Mouse (Mus musculus) heart, postnatal 0 days (tissue): ENCODE results near the gene Neu2. TPM values are rescaled to one million over a fixed set of nuclear protein-coding genes. Genes with fewer than 3 reads are reported as not detected.
A peak's percentile ranks its signal among the peaks of the same experiment; 100 is the strongest.

Experiments
- ATAC-seq: fragments of 200-750 bp; cut with Nextera tagmentation; 2 replicates; pipeline ENCODE4 v1.8.0; 2017; ENCODE audit warnings: low read depth, moderate number of reproducible peaks, moderate library complexity; ENCODE audit not compliant: insufficient read depth
- DNase-seq: peaks from one replicate; pipeline ENCODE4 v3.0.0-alpha.2; 2016; ENCODE audit warnings: low spot score
- H3K27ac ChIP-seq: fragments of 300-500 bp; sonication (generic); 2 replicates; pipeline ENCODE4 v1.5.1; 2014; ENCODE audit warnings: low read depth, mild to moderate bottlenecking
- H3K27me3 ChIP-seq: fragments of 300-500 bp; sonication (generic); 2 replicates; pipeline ENCODE4 v1.6.1; 2014; ENCODE audit warnings: low read length, mixed read lengths; ENCODE audit not compliant: control insufficient read depth, insufficient read depth
- H3K36me3 ChIP-seq: fragments of 300-500 bp; sonication (generic); replicated peaks from 2 replicates; pipeline ENCODE4 v1.6.1; 2014; ENCODE audit warnings: low read length, mixed read lengths; ENCODE audit not compliant: control insufficient read depth, insufficient read depth
- H3K4me1 ChIP-seq: fragments of 300-500 bp; sonication (generic); 2 replicates; pipeline ENCODE4 v1.6.1; 2014; ENCODE audit warnings: antibody characterized with exemption; ENCODE audit not compliant: control insufficient read depth, insufficient read depth
- H3K4me2 ChIP-seq: fragments of 300-500 bp; sonication (generic); 2 replicates; pipeline ENCODE4 v1.6.1; 2014; ENCODE audit warnings: low read depth, mild to moderate bottlenecking, low read length, moderate library complexity
- H3K4me3 ChIP-seq: fragments of 300-500 bp; sonication (generic); 2 replicates; pipeline ENCODE4 v1.5.1; 2014; ENCODE audit warnings: low read depth, low read length
- H3K9ac ChIP-seq: fragments of 300-500 bp; sonication (generic); replicated peaks from 2 replicates; pipeline ENCODE4 v1.6.1; 2014; ENCODE audit warnings: low read depth, low read length, mixed read lengths
- H3K9me3 ChIP-seq: fragments of 300-500 bp; sonication (generic); replicated peaks from 2 replicates; pipeline ENCODE4 v1.6.1; 2016; ENCODE audit warnings: low read length; ENCODE audit not compliant: control insufficient read depth
- CTCF ChIP-seq: IDR thresholded peaks from 2 replicates; pipeline ENCODE4 v1.5.1; 2016; ENCODE audit warnings: antibody characterized with exemption, control low read depth, low read depth
- EP300 ChIP-seq: IDR thresholded peaks from 2 replicates; pipeline ENCODE4 v1.6.1; 2016; ENCODE audit warnings: antibody characterized with exemption, low read depth
- WGBS: fragments of 180-500 bp; shearing (Covaris S2); extraction: QIAGEN DNeasy Blood & Tissue Kit; methylation state at CpG from one replicate; pipeline ENCODE4 v1.1.7; 2014; 5-methylcytosine and 5-hydroxymethylcytosine counted together
- polyA plus RNA-seq: library from polyadenylated mRNA; unstranded; fragments of >200 nt; fragmentation: Nextera tagmentation; extraction: Ambion mirVana; gene quantifications from 2 replicates; pipeline ENCODE4 v1.2.1, GENCODE M21; 2015
- total RNA-seq: library from RNA; depleted of rRNA; stranded (reverse); fragments of >200 nt; gene quantifications from 2 replicates; pipeline ENCODE4 v1.2.3, GENCODE M21; 2014; ENCODE audit warnings: low replicate concordance

Gene Neu2
- total and polyA plus RNA-seq, 2 experiments from 2014 or later: not detected

- no peaks in the 10 kb centered on the region for H3K27me3 ChIP-seq
- no peaks in the 10 kb centered on the region for H3K4me1 ChIP-seq
- no peak overlapping the region for H3K4me3 ChIP-seq
- H3K9ac ChIP-seq: no peak overlapping the region
- no peak overlapping the region for H3K27ac ChIP-seq
- no peak overlapping the region for H3K4me2 ChIP-seq
- no peaks in the 10 kb centered on the region for H3K36me3 ChIP-seq
- no peak for TF ChIP-seq EP300
- no peak for TF ChIP-seq CTCF
- no peak for ATAC-seq
- no peaks in the 10 kb centered on the region for H3K9me3 ChIP-seq
- 45% methylated on average over 6 of the region's 6 CpGs for WGBS
- DNase-seq: no peak
These were observed 122.5 kb downstream of the Neu2 start for GRCm38 (mm10) chr1:87632163-87632562.

- Histone ChIP-seq H3K27ac (no peak overlapping the region), H3K9me3 (no peaks in the 10 kb centered on the region), H3K36me3 (no peaks in the 10 kb centered on the region), H3K4me3 (no peak overlapping the region), H3K9ac (no peak overlapping the region), H3K4me2 (no peak overlapping the region), H3K4me1 (no peaks in the 10 kb centered on the region), H3K27me3 (no peaks in the 10 kb centered on the region)
- TF ChIP-seq CTCF (no peak), EP300 (no peak)
- DNase-seq: no peak
- no peak for ATAC-seq
- WGBS: 85% methylated on average over 12 of the region's 12 CpGs
These were observed 127.0 kb downstream of the Neu2 start for GRCm38 (mm10) chr1:87636716-87637117.

- DNase-seq: no peak
- Histone ChIP-seq H3K36me3 (no peaks in the 10 kb centered on the region), H3K27me3 (no peaks in the 10 kb centered on the region), H3K4me1 (no peaks in the 10 kb centered on the region), H3K27ac (no peak overlapping the region), H3K4me3 (no peak overlapping the region), H3K9me3 (no peaks in the 10 kb centered on the region), H3K9ac (no peak overlapping the region), H3K4me2 (no peak overlapping the region)
- WGBS: 79% methylated on average over 4 of the region's 4 CpGs
- TF ChIP-seq CTCF: no peak
- TF ChIP-seq EP300: no peak
- ATAC-seq: no peak
These were observed 127.6 kb downstream of the Neu2 start for GRCm38 (mm10) chr1:87637121-87637877.

GRCm38 (mm10) chr1:87637878-87638600 lies 128.3 kb downstream of the Neu2 start:
- Histone ChIP-seq H3K4me2 (no peak overlapping the region), H3K9ac (no peak overlapping the region), H3K4me3 (no peak overlapping the region), H3K36me3 (no peaks in the 10 kb centered on the region), H3K27me3 (no peaks in the 10 kb centered on the region), H3K9me3 (no peaks in the 10 kb centered on the region), H3K4me1 (no peaks in the 10 kb centered on the region), H3K27ac (no peak overlapping the region)
- WGBS: 74% methylated on average over 4 of the region's 4 CpGs
- DNase-seq: no peak
- TF ChIP-seq EP300 (no peak), CTCF (no peak)
- no peak for ATAC-seq

- TF ChIP-seq EP300 (no peak), CTCF (no peak)
- peak overlapping the region; percentile 83 for H3K27ac ChIP-seq
- no peaks in the 10 kb centered on the region for H3K4me1 ChIP-seq
- DNase-seq (no peak), ATAC-seq (no peak)
- H3K9me3 ChIP-seq: no peaks in the 10 kb centered on the region
- peak overlapping the region; percentile 28; the same call in 1 of the 2 replicates for H3K4me2 ChIP-seq
- WGBS: 65% methylated on average over 8 of the region's 8 CpGs
- H3K4me3 ChIP-seq: no peak overlapping the region
- H3K27me3 ChIP-seq: no peaks in the 10 kb centered on the region
- no peak overlapping the region for H3K9ac ChIP-seq
- H3K36me3 ChIP-seq: no peaks in the 10 kb centered on the region
These were observed 130.0 kb downstream of the Neu2 start for GRCm38 (mm10) chr1:87639724-87640123.
